8 mouse cellular contexts compared by ENCODE assay signal in the genomic region with DNA sequence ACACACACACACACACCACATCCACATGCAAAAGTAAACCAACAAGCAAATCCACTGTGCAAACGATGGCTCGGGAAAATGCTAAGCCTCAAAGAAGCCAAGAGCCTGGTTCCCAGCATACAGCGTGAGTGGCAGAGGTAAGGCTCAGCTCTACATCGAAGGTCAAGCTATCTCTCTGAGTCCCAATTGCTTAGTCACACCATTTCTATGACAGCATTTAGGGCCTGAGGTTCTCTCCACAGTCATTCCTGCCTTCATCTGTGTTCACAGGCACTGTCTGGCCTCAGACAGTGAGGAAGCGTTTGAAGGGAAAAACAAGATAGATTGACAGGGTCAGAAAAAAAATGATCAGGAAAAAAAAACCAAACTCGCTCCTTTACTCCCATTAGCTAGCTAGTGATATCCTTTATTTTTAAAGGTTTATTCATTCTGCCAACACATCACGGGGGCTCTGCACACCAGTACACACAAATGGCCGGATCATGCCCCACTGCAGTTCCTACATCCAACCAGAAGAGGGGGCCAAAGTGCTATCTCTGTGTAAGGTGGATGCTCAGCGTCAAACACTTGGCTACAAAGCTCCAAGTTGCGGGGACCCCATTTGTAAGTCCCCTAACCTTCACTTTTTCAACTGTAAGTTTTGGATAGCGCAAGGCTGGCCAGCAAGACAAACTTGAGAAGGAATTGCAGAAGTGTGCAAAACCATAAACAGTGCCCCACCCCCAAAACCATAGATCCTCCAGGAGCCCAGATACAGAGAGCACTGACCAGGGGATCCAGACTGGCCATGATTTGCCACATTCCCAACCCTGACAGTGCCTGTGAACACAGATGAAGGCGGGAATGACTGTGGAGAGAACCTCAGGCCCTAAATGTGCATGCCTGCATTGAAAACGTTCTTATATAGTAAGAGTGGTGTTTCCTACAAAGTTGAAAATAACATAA.
DNase-seq lines count a peak whose midpoint lies in the region; ATAC-seq and TF ChIP-seq lines count a peak whose summit lies in the region.

No protein-coding gene starts in this region.

- H3K9me3 ChIP-seq in embryonic facial prominence, embryonic 13.5 days, result no peaks in the 10 kb centered on the region
- H3K9me3 ChIP-seq in kidney, embryonic 16.5 days (ENCODE audit: low read length), result no peaks in the 10 kb centered on the region

- peak; percentile 94 for TF ChIP-seq CTCF in liver, adult 2 months (IDR thresholded peaks at IDR 0.05; ENCODE audit: low read depth, low read length)

- peak overlapping the region; percentile 26; the same call in 1 of the 2 replicates for H3K4me2 ChIP-seq in embryonic facial prominence, embryonic 13.5 days
- peak overlapping the region; percentile 23 for H3K4me2 ChIP-seq in kidney, embryonic 16.5 days (replicated peaks; ENCODE audit: low read depth, low read length)
- peak overlapping the region; percentile 28 for H3K4me2 ChIP-seq in myocyte (ENCODE audit: low read depth)

- no peak for TF ChIP-seq POLR2A in liver, adult 2 months (IDR thresholded peaks at IDR 0.05; ENCODE audit: extremely low read depth, insufficient read depth, low read length)
- TF ChIP-seq POLR2A in myocyte (IDR thresholded peaks at IDR 0.05; ENCODE audit: insufficient read length, low read depth), result no peak

- H3K36me3 ChIP-seq in embryonic facial prominence, embryonic 13.5 days, result peaks cover 6% of the 10 kb centered on the region; the same call in 1 of the 2 replicates
- 0 out of 2 replicates have a peak, but pooled peaks cover 7% of the 10 kb centered on the region for H3K36me3 ChIP-seq in kidney, embryonic 16.5 days (ENCODE audit: insufficient read depth, low read length)
- no peaks in the 10 kb centered on the region for H3K36me3 ChIP-seq in liver, adult 2 months (ENCODE audit: control insufficient read depth, insufficient read depth, low read length)
- H3K36me3 ChIP-seq in myocyte (ENCODE audit: control insufficient read depth, insufficient read depth), result peaks cover 7% of the 10 kb centered on the region

- H3K4me1 ChIP-seq in embryonic facial prominence, embryonic 13.5 days, result peaks cover 8% of the 10 kb centered on the region
- peaks cover 11% of the 10 kb centered on the region; the same call in 1 of the 2 replicates for H3K4me1 ChIP-seq in kidney, embryonic 16.5 days (ENCODE audit: insufficient read depth, low read length)
- peaks cover 9% of the 10 kb centered on the region for H3K4me1 ChIP-seq in liver, adult 2 months (ENCODE audit: control insufficient read depth, insufficient read depth, low read length)

- no peak for ATAC-seq in embryonic facial prominence, embryonic 13.5 days (ENCODE audit: insufficient number of reproducible peaks, insufficient read depth, low FRiP score, low TSS enrichment, low read depth)
- peak; percentile 57; the same call in 1 of the 2 replicates for ATAC-seq in kidney, embryonic 16.5 days (ENCODE audit: low FRiP score, low TSS enrichment)

- no peak overlapping the region for H3K27ac ChIP-seq in embryonic facial prominence, embryonic 13.5 days
- H3K27ac ChIP-seq in kidney, embryonic 16.5 days (ENCODE audit: low read length), result no peak overlapping the region
- no peak overlapping the region for H3K27ac ChIP-seq in liver, adult 2 months (replicated peaks; ENCODE audit: insufficient read depth, low read depth, low read length)

- peak overlapping the region; percentile 27; the same call in 1 of the 2 replicates for H3K9ac ChIP-seq in embryonic facial prominence, embryonic 13.5 days
- no peak overlapping the region for H3K9ac ChIP-seq in kidney, embryonic 16.5 days (replicated peaks; ENCODE audit: low read length)
- H3K9ac ChIP-seq in liver, adult 2 months (ENCODE audit: low read depth, low read length), result no peak overlapping the region

- H3K79me2 ChIP-seq in liver, adult 2 months (ENCODE audit: control insufficient read depth, insufficient read depth, low read length), result no peaks in the 10 kb centered on the region
- no peaks in the 10 kb centered on the region for H3K79me2 ChIP-seq in myocyte (ENCODE audit: control insufficient read depth, insufficient read depth)

- WGBS in embryonic facial prominence, embryonic 13.5 days, result 40% methylated on average over 13 of the region's 13 CpGs
- 39% methylated on average over 13 of the region's 13 CpGs for WGBS in kidney, embryonic 16.5 days
- 28% methylated on average over 13 of the region's 13 CpGs for WGBS in liver, adult 2 months

- no peak overlapping the region for H3ac ChIP-seq in myocyte (ENCODE audit: control insufficient read depth, insufficient read length)

- no peaks in the 10 kb centered on the region for H3K27me3 ChIP-seq in embryonic facial prominence, embryonic 13.5 days
- no peaks in the 10 kb centered on the region for H3K27me3 ChIP-seq in kidney, embryonic 16.5 days (ENCODE audit: insufficient read depth, low read length)
- H3K27me3 ChIP-seq in liver, adult 2 months (ENCODE audit: control insufficient read depth, insufficient read depth, low read length), result no peaks in the 10 kb centered on the region
- H3K27me3 ChIP-seq in myocyte (ENCODE audit: control insufficient read depth, insufficient read depth, insufficient read length), result no peaks in the 10 kb centered on the region

- DNase-seq in 3T3-L1 (ENCODE audit: low read depth, low spot score), result peak; percentile 93
- peak; percentile 83 for DNase-seq in adrenal gland, postnatal 36 days
- DNase-seq in heart, adult 9 months (ENCODE audit: low spot score in 2 of 2), result peak; percentile 56 to 75
- DNase-seq in liver, adult 2 months (ENCODE audit: extremely low read depth, low read depth, low spot score), result peak; percentile 50
- peak; percentile 75 to 90 for DNase-seq in spleen, postnatal 4 days (ENCODE audit: low spot score in 2 of 2)

- no peak overlapping the region for H3K4me3 ChIP-seq in embryonic facial prominence, embryonic 13.5 days
- H3K4me3 ChIP-seq in kidney, embryonic 16.5 days (ENCODE audit: low read length), result no peak overlapping the region
- no peak overlapping the region for H3K4me3 ChIP-seq in liver, adult 2 months (ENCODE audit: insufficient read depth, low read depth, low read length)
- H3K4me3 ChIP-seq in myocyte, result no peak overlapping the region

TF ChIP-seq in myocyte, 11 proteins besides CTCF, POLR2A, EP300 and RAD21:
- TF ChIP-seq USF1 (IDR thresholded peaks at IDR 0.05; ENCODE audit: low read depth), result no peak
- no peak for TF ChIP-seq MYOG (IDR thresholded peaks at IDR 0.05; ENCODE audit: control insufficient read depth in 1 of 3, insufficient read depth in 1 of 3, insufficient read length in 2 of 3, low read depth in 2 of 3)
- TF ChIP-seq MYOD1 (IDR thresholded peaks at IDR 0.05; ENCODE audit: control insufficient read depth in 1 of 3, insufficient read length in 2 of 3, low read depth in 2 of 3), result no peak
- TF ChIP-seq REST (IDR thresholded peaks at IDR 0.05; ENCODE audit: insufficient read depth, insufficient read length), result no peak
- TF ChIP-seq MAX (IDR thresholded peaks at IDR 0.05; ENCODE audit: low read depth), result no peak
- no peak for TF ChIP-seq TCF12 (IDR thresholded peaks at IDR 0.05; ENCODE audit: insufficient read depth, poor library complexity, severe bottlenecking)
- TF ChIP-seq CEBPB (IDR thresholded peaks at IDR 0.05; ENCODE audit: insufficient read depth, poor library complexity, severe bottlenecking), result no peak
- TF ChIP-seq E2F4 (IDR thresholded peaks at IDR 0.05; ENCODE audit: insufficient read depth), result no peak
- no peak for TF ChIP-seq TCF3 (IDR thresholded peaks at IDR 0.05; ENCODE audit: insufficient read length, low read depth)
- TF ChIP-seq POLR2AphosphoS2 (IDR thresholded peaks at IDR 0.05; ENCODE audit: insufficient read length, low read depth), result no peak
- no peak for TF ChIP-seq SRF (IDR thresholded peaks at IDR 0.05; ENCODE audit: control insufficient read depth, insufficient read length, low read depth)
